Mouse (Mus musculus) testis, adult 2 months (tissue): ENCODE measurements around the gene Samt2. TPM values are rescaled to one million over a fixed set of nuclear protein-coding genes. Genes with fewer than 3 reads are reported as not detected.
"Not testable (repeated sequence)": the region's sequence is repeated elsewhere in the genome, so short reads cannot be mapped to it uniquely, and the experiment has no call there.

Source experiments
- H3K27ac ChIP-seq: fragments of 200-500 bp; 2 replicates; pipeline ENCODE4 v1.5.1; 2012; ENCODE audit warnings: low read depth, low read length; ENCODE audit not compliant: control insufficient read depth, insufficient read depth
- H3K27me3 ChIP-seq: fragments of 200-500 bp; 2 replicates; pipeline ENCODE4 v1.6.1; 2012; ENCODE audit warnings: mild to moderate bottlenecking, low read length, moderate library complexity; ENCODE audit not compliant: control insufficient read depth, insufficient read depth
- H3K36me3 ChIP-seq: fragments of 200-500 bp; 2 replicates; pipeline ENCODE4 v1.6.1; 2012; ENCODE audit warnings: mild to moderate bottlenecking, low read length; ENCODE audit not compliant: control insufficient read depth, insufficient read depth
- H3K4me1 ChIP-seq: fragments of 200-500 bp; 2 replicates; pipeline ENCODE4 v1.6.1; 2012; ENCODE audit warnings: low read length; ENCODE audit not compliant: control insufficient read depth, insufficient read depth
- H3K4me3 ChIP-seq: fragments of 200-500 bp; 2 replicates; pipeline ENCODE4 v1.5.1; 2012; ENCODE audit warnings: low read depth, mild to moderate bottlenecking, low read length, moderate library complexity, mixed read lengths; ENCODE audit not compliant: control insufficient read depth
- polyA plus RNA-seq: library from polyadenylated mRNA; depleted of rRNA; stranded (reverse); fragments of >200 nt; gene quantifications from 2 replicates; pipeline ENCODE4 v1.2.3, GENCODE M21; 2012; rRNA removed

Gene Samt2
- polyA plus RNA-seq = 4.5 and 8.1 TPM in 2 replicates

GRCm38 (mm10) chrX:154579260-154579659 lies at the start of gene Samt2:
Samt2 (minus strand) TSS chrX:154579360.
- not testable (repeated sequence) for H3K27me3 ChIP-seq, H3K4me3 ChIP-seq, H3K4me1 ChIP-seq, H3K36me3 ChIP-seq, H3K27ac ChIP-seq

Other genes with a start within 250 kb of the Samt2 start
- 5.6 and 9.2 TPM in 2 replicates for gene 4930524N10Rik, start 236.0 kb downstream of the Samt2 start, polyA plus RNA-seq
- gene Samt4, start 97.4 kb downstream of the Samt2 start, polyA plus RNA-seq = 1.2 and 2.5 TPM in 2 replicates